Mouse (Mus musculus) ES-E14 (cell line): ENCODE results near the gene Olfr315. TPM values are rescaled to one million over a fixed set of nuclear protein-coding genes. Genes with fewer than 3 reads are reported as not detected.

Experiments
- DNase-seq: peaks from one replicate; pipeline ENCODE4 v3.0.0-alpha.2; 2013; ENCODE audit warnings: low read depth, low spot score
- H3K27ac ChIP-seq: 2 replicates; pipeline ENCODE4 v1.5.1; 2012; ENCODE audit warnings: low read depth, mild to moderate bottlenecking, low read length, moderate library complexity, mixed read lengths; ENCODE audit not compliant: poor library complexity, insufficient read depth, severe bottlenecking
- H3K36me3 ChIP-seq: 2 replicates; pipeline ENCODE4 v1.6.1; 2012; ENCODE audit warnings: mild to moderate bottlenecking, low read length, moderate library complexity, mixed read lengths; ENCODE audit not compliant: control insufficient read depth, poor library complexity, insufficient read depth, severe bottlenecking
- H3K4me1 ChIP-seq, 2 experiments: fragments of 150-350 bp in 1 of 2; sonication (generic) in 1 of 2; 2 replicates each; pipeline ENCODE4 v1.6.1; 2012; ENCODE audit warnings: low read length in 2 of 2, mild to moderate bottlenecking in 1 of 2, mixed read lengths in 1 of 2; ENCODE audit not compliant: control insufficient read depth in 2 of 2, insufficient read depth in 2 of 2, poor library complexity in 1 of 2
- H3K4me3 ChIP-seq, 2 experiments: fragments of 150-350 bp in 1 of 2; sonication (generic) in 1 of 2; 2 replicates each; pipeline ENCODE4 v1.5.1; 2012; ENCODE audit warnings: low read length in 2 of 2, low read depth in 1 of 2, mild to moderate bottlenecking in 1 of 2, mixed read lengths in 1 of 2; ENCODE audit not compliant: insufficient read depth in 1 of 2, poor library complexity in 1 of 2, severe bottlenecking in 1 of 2
- H3K9ac ChIP-seq: 2 replicates; pipeline ENCODE4 v1.6.1; 2012; ENCODE audit warnings: low read depth, mild to moderate bottlenecking, low read length, mixed read lengths; ENCODE audit not compliant: poor library complexity, insufficient read depth, severe bottlenecking
- H3K9me3 ChIP-seq: fragments of 150-350 bp; sonication (generic); 2 replicates; pipeline ENCODE4 v1.6.1; 2012; ENCODE audit warnings: low read depth, mild to moderate bottlenecking, low read length; ENCODE audit not compliant: control insufficient read depth, insufficient read depth
- CHD2 ChIP-seq: IDR thresholded peaks from 2 replicates; pipeline ENCODE4 v1.6.1; 2014; ENCODE audit warnings: mild to moderate bottlenecking, low read depth, low read length, inconsistent platforms
- HCFC1 ChIP-seq: IDR thresholded peaks from 2 replicates; pipeline ENCODE4 v1.6.1; 2012; ENCODE audit warnings: low read length, inconsistent platforms, borderline replicate concordance; ENCODE audit not compliant: insufficient read depth
- MAFK ChIP-seq: IDR thresholded peaks from 2 replicates; pipeline ENCODE4 v1.6.1; 2014; ENCODE audit warnings: mild to moderate bottlenecking, low read depth, low read length, inconsistent platforms; ENCODE audit not compliant: insufficient read depth
- in situ Hi-C, 2 experiments: fragments of 600-800 bp; cut with MboI; formaldehyde crosslinking; loops; one replicate each; pipeline ENCODE4 v1.15.1; 2025; ENCODE audit warnings: low sequenced_read_pairs in 2 of 2, inconsistent platforms in 1 of 2; ENCODE audit not compliant: unreplicated experiment in 2 of 2
- total RNA-seq: library from RNA; depleted of rRNA; stranded (reverse); fragments of 300-350 nt; gene quantifications from 2 replicates; pipeline ENCODE4 v1.2.3, GENCODE M21; 2012; rRNA removed

Olfr315 gene
- total RNA-seq, 1 experiment, result not detected

DNA sequence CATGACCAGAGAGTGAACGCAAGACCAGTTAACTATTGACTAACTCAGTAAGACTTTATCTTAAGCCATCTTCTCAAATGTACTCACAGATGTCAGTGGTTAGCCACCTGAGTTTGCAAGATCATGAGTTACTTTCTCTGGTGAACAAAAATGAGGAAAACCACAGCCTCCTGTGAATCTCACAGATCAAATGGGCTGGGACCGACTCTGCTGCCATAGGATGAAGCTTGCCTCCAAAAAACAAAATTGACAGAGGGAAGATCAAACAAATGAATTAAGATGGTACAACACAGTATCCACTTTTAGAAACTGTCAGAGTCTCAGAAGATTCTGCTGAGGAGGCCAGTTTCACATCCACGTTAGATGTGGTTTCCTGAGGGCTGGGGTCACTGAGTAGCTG is 56.8 kb downstream of the Olfr315 start:
- in situ Hi-C loops, result no loop called here
- Histone ChIP-seq H3K4me1 (no peaks in the 10 kb centered on the region), H3K27ac (no peak overlapping the region), H3K9me3 (no peaks in the 10 kb centered on the region), H3K4me3 (no peak overlapping the region), H3K36me3 (no peaks in the 10 kb centered on the region), H3K9ac (no peak overlapping the region)
- DNase-seq, result no peak
- TF ChIP-seq HCFC1 (no peak), MAFK (no peak), CHD2 (no peak)

Other genes starting within 250 kb of the Olfr315 start
- gene Olfr330, start 238.4 kb upstream of the Olfr315 start, total RNA-seq, result not detected in 2 replicates
- gene Olfr329-ps, start 226.8 kb upstream of the Olfr315 start, total RNA-seq, result 0.26 and 0.27 TPM in 2 replicates
- 0.18 and 0.37 TPM in 2 replicates for gene Olfr328, start 217.6 kb upstream of the Olfr315 start, total RNA-seq
- not detected in 2 replicates for gene Olfr224, start 202.6 kb upstream of the Olfr315 start, total RNA-seq
- gene Olfr325, start 195.5 kb upstream of the Olfr315 start, total RNA-seq, result not detected in 2 replicates
- gene Olfr324, start 178.1 kb upstream of the Olfr315 start, total RNA-seq, result not detected in 2 replicates
- gene 2210407C18Rik, start 157.1 kb upstream of the Olfr315 start, total RNA-seq, result not detected in 2 replicates
- gene Olfr323, start 142.7 kb upstream of the Olfr315 start, total RNA-seq, result not detected in 2 replicates
- gene Trim58, start 132.7 kb upstream of the Olfr315 start, total RNA-seq, result not detected in 2 replicates
- not detected in 2 replicates for gene Olfr322, start 114.4 kb upstream of the Olfr315 start, total RNA-seq
- gene Olfr320, start 92.1 kb upstream of the Olfr315 start, total RNA-seq, result not detected in 2 replicates
- gene Olfr319, start 74.0 kb upstream of the Olfr315 start, total RNA-seq, result not detected in 2 replicates
- gene Olfr318, start 49.2 kb upstream of the Olfr315 start, total RNA-seq, result not detected in 2 replicates
- not detected in 2 replicates for gene Olfr317, start 34.0 kb upstream of the Olfr315 start, total RNA-seq
- not detected in 2 replicates for gene Olfr316, start 20.5 kb upstream of the Olfr315 start, total RNA-seq
- not detected in 2 replicates for gene Olfr314, start 9.8 kb downstream of the Olfr315 start, total RNA-seq
- 2.3 and 2.7 TPM in 2 replicates for gene Fam183b, start 28.8 kb downstream of the Olfr315 start, total RNA-seq
- gene Olfr313, start 41.8 kb downstream of the Olfr315 start, total RNA-seq, result not detected in 2 replicates
- not detected in 2 replicates for gene Olfr312, start 56.0 kb downstream of the Olfr315 start, total RNA-seq
- gene Olfr311, start 66.1 kb downstream of the Olfr315 start, total RNA-seq, result not detected in 2 replicates
- gene Gm12258, start 74.0 kb downstream of the Olfr315 start, total RNA-seq, result 3.7 and 4.7 TPM in 2 replicates
- gene 2810021J22Rik, start 94.0 kb downstream of the Olfr315 start, total RNA-seq, result 5.3 and 5.7 TPM in 2 replicates
- 3.0 and 3.4 TPM in 2 replicates for gene Zfp39, start 131.0 kb downstream of the Olfr315 start, total RNA-seq
- gene Btnl10, start 144.7 kb downstream of the Olfr315 start, total RNA-seq, result not detected in 2 replicates
- gene Rnf187, start 165.7 kb downstream of the Olfr315 start, total RNA-seq, result 104 and 115 TPM in 2 replicates
- 109 and 141 TPM in 2 replicates for gene Hist3h2ba, start 175.7 kb downstream of the Olfr315 start, total RNA-seq
- 161 and 194 TPM in 2 replicates for gene Hist3h2a, start 181.5 kb downstream of the Olfr315 start, total RNA-seq
- 0.40 and 0.74 TPM in 2 replicates for gene Trim17, start 181.5 kb downstream of the Olfr315 start, total RNA-seq
- 29.6 and 47.4 TPM in 2 replicates for gene Trim11, start 204.9 kb downstream of the Olfr315 start, total RNA-seq